ENCODE assay signal across 9 mouse cellular contexts in genomic region chr1:74964494-74965215, GRCm38 (mm10). TPM values are rescaled to one million over a fixed set of nuclear protein-coding genes. Genes with fewer than 3 reads are reported as not detected.
A peak's percentile ranks its signal among the peaks of the same experiment; 100 is the strongest.
DNase-seq lines count a peak whose midpoint lies in the region; ATAC-seq and TF ChIP-seq lines count a peak whose summit lies in the region.
"Had no signal": no experiment of that assay in that cellular context is flagged by ENCODE, and none has a peak within 500 bp of the region (broad histone marks: within the 10 kb centered on the region; RNA-seq: fewer than 3 reads in every experiment).

No protein-coding gene starts in this region.

- H3K9me3 ChIP-seq in embryonic facial prominence, embryonic 14.5 days (ENCODE audit: control insufficient read depth, low read length) = no peaks in the 10 kb centered on the region
- no peaks in the 10 kb centered on the region for H3K9me3 ChIP-seq in heart, embryonic 10.5 days
- no peaks in the 10 kb centered on the region for H3K9me3 ChIP-seq in kidney, embryonic 14.5 days (ENCODE audit: control insufficient read depth, low read length)
- no peaks in the 10 kb centered on the region for H3K9me3 ChIP-seq in limb, embryonic 15.5 days
- H3K9me3 ChIP-seq in neural tube, embryonic 11.5 days (ENCODE audit: control insufficient read depth, low read length) = no peaks in the 10 kb centered on the region

- 35% methylated on average over 16 of the region's 16 CpGs for WGBS in bone marrow, adult 2 months
- WGBS in embryonic facial prominence, embryonic 14.5 days = 12% methylated on average over 16 of the region's 16 CpGs
- WGBS in heart, embryonic 10.5 days = 19% methylated on average over 16 of the region's 16 CpGs
- 6% methylated on average over 16 of the region's 16 CpGs for WGBS in kidney, embryonic 14.5 days
- 7% methylated on average over 16 of the region's 16 CpGs for WGBS in limb, embryonic 15.5 days
- 10% methylated on average over 16 of the region's 16 CpGs for WGBS in neural tube, embryonic 11.5 days

- peak; percentile 44 for DNase-seq in CD4-positive helper T cell, adult 2 months (ENCODE audit: low read depth, low spot score)
- peak; percentile 95 for DNase-seq in embryonic facial prominence, embryonic 14.5 days (ENCODE audit: low spot score)
- peak; percentile 91 for DNase-seq in heart, embryonic 10.5 days (ENCODE audit: low spot score)
- DNase-seq in neural tube, embryonic 11.5 days (ENCODE audit: low spot score) = peak; percentile 86
- DNase-seq in testis, postnatal 10 days (ENCODE audit: low spot score) = peak; percentile 90

- TF ChIP-seq CTCF in bone marrow, adult 2 months (IDR thresholded peaks at IDR 0.05; ENCODE audit: control insufficient read depth, insufficient read depth, low read length) = peak; percentile 71

- peak; percentile 86 for ATAC-seq in embryonic facial prominence, embryonic 14.5 days (ENCODE audit: low read depth)
- peak; percentile 86 for ATAC-seq in kidney, embryonic 14.5 days (ENCODE audit: low FRiP score, low TSS enrichment)
- ATAC-seq in limb, embryonic 15.5 days (ENCODE audit: insufficient number of reproducible peaks, low FRiP score, low TSS enrichment, low read depth) = peak; percentile 75
- 0 out of 2 replicates have a peak, but pooled peaks have one; percentile 23 for ATAC-seq in neural tube, embryonic 11.5 days (ENCODE audit: insufficient read depth, low FRiP score, low TSS enrichment)

- H3K9ac ChIP-seq in embryonic facial prominence, embryonic 14.5 days (ENCODE audit: low read depth, low read length) = peak overlapping the region; percentile 28
- peak overlapping the region; percentile 42 for H3K9ac ChIP-seq in kidney, embryonic 14.5 days (ENCODE audit: low read depth, low read length)
- no peak overlapping the region for H3K9ac ChIP-seq in limb, embryonic 15.5 days
- peak overlapping the region; percentile 31 for H3K9ac ChIP-seq in neural tube, embryonic 11.5 days (ENCODE audit: low read length)

- H3K27me3 ChIP-seq in embryonic facial prominence, embryonic 14.5 days (replicated peaks; ENCODE audit: control insufficient read depth, insufficient read depth, low read length) = no peaks in the 10 kb centered on the region; the same call in 1 of the 2 replicates
- peaks cover 32% of the 10 kb centered on the region for H3K27me3 ChIP-seq in heart, embryonic 10.5 days (ENCODE audit: insufficient read depth, poor library complexity, severe bottlenecking)
- no peaks in the 10 kb centered on the region for H3K27me3 ChIP-seq in kidney, embryonic 14.5 days (ENCODE audit: control insufficient read depth, insufficient read depth, low read length)
- 0 out of 2 replicates have a peak, but pooled peaks cover 3% of the 10 kb centered on the region for H3K27me3 ChIP-seq in limb, embryonic 15.5 days
- H3K27me3 ChIP-seq in neural tube, embryonic 11.5 days (ENCODE audit: control insufficient read depth, insufficient read depth, low read length) = no peaks in the 10 kb centered on the region

- peak overlapping the region; percentile 51 for H3K4me2 ChIP-seq in embryonic facial prominence, embryonic 14.5 days (ENCODE audit: low read depth, low read length)
- peak overlapping the region; percentile 60 for H3K4me2 ChIP-seq in kidney, embryonic 14.5 days (replicated peaks; ENCODE audit: low read depth, low read length)
- H3K4me2 ChIP-seq in limb, embryonic 15.5 days = peak overlapping the region; percentile 45
- H3K4me2 ChIP-seq in neural tube, embryonic 11.5 days (ENCODE audit: low read depth) = peak overlapping the region; percentile 46

- H3K27ac ChIP-seq in bone marrow, adult 2 months (ENCODE audit: control insufficient read depth, insufficient read depth, low read depth, low read length, poor library complexity) = no peak overlapping the region
- no peak overlapping the region; the same call in 1 of the 2 replicates for H3K27ac ChIP-seq in embryonic facial prominence, embryonic 14.5 days (replicated peaks; ENCODE audit: low read depth, low read length)
- H3K27ac ChIP-seq in heart, embryonic 10.5 days = peak overlapping the region; percentile 65
- no peak overlapping the region for H3K27ac ChIP-seq in kidney, embryonic 14.5 days (ENCODE audit: low read depth, low read length)
- peak overlapping the region; percentile 74 for H3K27ac ChIP-seq in limb, embryonic 15.5 days
- H3K27ac ChIP-seq in neural tube, embryonic 11.5 days (ENCODE audit: low read depth, low read length) = no peak overlapping the region

- no peak for TF ChIP-seq POLR2A in bone marrow, adult 2 months (IDR thresholded peaks at IDR 0.05; ENCODE audit: borderline replicate concordance, control insufficient read depth, low read depth, low read length)

- no peaks in the 10 kb centered on the region for H3K4me1 ChIP-seq in bone marrow, adult 2 months (ENCODE audit: control insufficient read depth, insufficient read depth, low read length)
- peaks cover 4% of the 10 kb centered on the region; the same call in 1 of the 2 replicates for H3K4me1 ChIP-seq in embryonic facial prominence, embryonic 14.5 days (ENCODE audit: control insufficient read depth, insufficient read depth, low read length)
- peaks cover 14% of the 10 kb centered on the region for H3K4me1 ChIP-seq in heart, embryonic 10.5 days
- H3K4me1 ChIP-seq in kidney, embryonic 14.5 days (ENCODE audit: control insufficient read depth, insufficient read depth, low read length) = peaks cover 14% of the 10 kb centered on the region
- peaks cover 6% of the 10 kb centered on the region for H3K4me1 ChIP-seq in limb, embryonic 15.5 days
- 0 out of 2 replicates have a peak, but pooled peaks cover 4% of the 10 kb centered on the region for H3K4me1 ChIP-seq in neural tube, embryonic 11.5 days (ENCODE audit: control insufficient read depth, insufficient read depth, low read length)

- no peaks in the 10 kb centered on the region for H3K36me3 ChIP-seq in embryonic facial prominence, embryonic 14.5 days (ENCODE audit: control insufficient read depth, insufficient read depth, low read length)
- no peaks in the 10 kb centered on the region for H3K36me3 ChIP-seq in heart, embryonic 10.5 days
- no peaks in the 10 kb centered on the region for H3K36me3 ChIP-seq in kidney, embryonic 14.5 days (ENCODE audit: control insufficient read depth, insufficient read depth, low read length)
- no peaks in the 10 kb centered on the region for H3K36me3 ChIP-seq in limb, embryonic 15.5 days
- H3K36me3 ChIP-seq in neural tube, embryonic 11.5 days (ENCODE audit: control insufficient read depth, insufficient read depth, low read length) = no peaks in the 10 kb centered on the region

- H3K4me3 ChIP-seq in bone marrow, adult 2 months (replicated peaks; ENCODE audit: control insufficient read depth, low read depth, low read length) = no peak overlapping the region
- H3K4me3 ChIP-seq in embryonic facial prominence, embryonic 14.5 days (ENCODE audit: low read depth, low read length) = peak overlapping the region; percentile 10; the same call in 1 of the 2 replicates
- peak overlapping the region; percentile 45 for H3K4me3 ChIP-seq in heart, embryonic 10.5 days
- H3K4me3 ChIP-seq in kidney, embryonic 14.5 days (ENCODE audit: low read length) = peak overlapping the region; percentile 24
- H3K4me3 ChIP-seq in limb, embryonic 15.5 days = peak overlapping the region; percentile 23
- 0 out of 2 replicates have a peak overlapping the region, but pooled peaks have one; percentile 2 for H3K4me3 ChIP-seq in neural tube, embryonic 11.5 days (ENCODE audit: low read depth, low read length)
- H3K4me3 ChIP-seq: erythroblast, embryonic 14.5 days had no signal

RNA-seq across cellular contexts. Expression of gene Ihh, which starts 13.2 kb away (rescaled TPM):
- 0.82 TPM in 1 of 2 replicates, not detected in the other for polyA plus RNA-seq in bone marrow, adult 2 months (2011; ENCODE audit: insufficient read depth, insufficient read length, low replicate concordance, missing spikeins)
- 2.0 and 2.2 TPM in 2 replicates for polyA plus RNA-seq in embryonic facial prominence, embryonic 14.5 days (2014; fragmentation: Nextera tagmentation; extraction: Ambion mirVana)
- 0.11 and 0.75 TPM in 2 replicates for polyA plus RNA-seq in heart, embryonic 10.5 days (2016; fragmentation: Nextera tagmentation; extraction: Ambion mirVana)
- 0.43 and 0.84 TPM in 2 replicates for polyA plus RNA-seq in kidney, embryonic 14.5 days (2014; fragmentation: Nextera tagmentation; extraction: Ambion mirVana)
- polyA plus RNA-seq in limb, embryonic 15.5 days (2015; fragmentation: Nextera tagmentation; extraction: Ambion mirVana) = 4.8 and 8.2 TPM in 2 replicates
- not detected in 2 replicates for polyA plus RNA-seq in neural tube, embryonic 11.5 days (2014; fragmentation: Nextera tagmentation; extraction: Ambion mirVana)

RNA-seq across cellular contexts. Expression of gene Cfap65, which starts 29.3 kb away (rescaled TPM):
- not detected in 2 replicates for polyA plus RNA-seq in bone marrow, adult 2 months (2011; ENCODE audit: insufficient read depth, insufficient read length, low replicate concordance, missing spikeins)
- 0.25 and 1.2 TPM in 2 replicates for polyA plus RNA-seq in embryonic facial prominence, embryonic 14.5 days (2014; fragmentation: Nextera tagmentation; extraction: Ambion mirVana)
- not detected in 2 replicates for polyA plus RNA-seq in heart, embryonic 10.5 days (2016; fragmentation: Nextera tagmentation; extraction: Ambion mirVana)
- polyA plus RNA-seq in kidney, embryonic 14.5 days (2014; fragmentation: Nextera tagmentation; extraction: Ambion mirVana) = not detected in 2 replicates
- not detected in 2 replicates for polyA plus RNA-seq in limb, embryonic 15.5 days (2015; fragmentation: Nextera tagmentation; extraction: Ambion mirVana)
- polyA plus RNA-seq in neural tube, embryonic 11.5 days (2014; fragmentation: Nextera tagmentation; extraction: Ambion mirVana) = 0.08 TPM in 1 of 2 replicates, not detected in the other
- polyA plus RNA-seq: erythroblast, embryonic 14.5 days had no signal

Comparison
In these comparisons a context has a peak if more than half of its experiments do, and no peak if none do; other contexts are left out.
1. DNase-seq: peak in every context shown above with its lines; median percentile 95 in embryonic facial prominence, embryonic 14.5 days; 91 in heart, embryonic 10.5 days; 90 in testis, postnatal 10 days; 86 in neural tube, embryonic 11.5 days; 44 in CD4-positive helper T cell, adult 2 months.
2. H3K27ac ChIP-seq: peak in heart, embryonic 10.5 days (single experiment) and limb, embryonic 15.5 days (single experiment); none in bone marrow, adult 2 months (single experiment), embryonic facial prominence, embryonic 14.5 days (single experiment), kidney, embryonic 14.5 days (single experiment) and neural tube, embryonic 11.5 days (single experiment).
3. ATAC-seq: peak in every context shown above with its lines; median percentile 86 in embryonic facial prominence, embryonic 14.5 days; 86 in kidney, embryonic 14.5 days; 75 in limb, embryonic 15.5 days; 23 in neural tube, embryonic 11.5 days.
4. Peak in every context shown above with its lines, with median percentiles within 50 percentile points of each other: H3K4me2 ChIP-seq.